Mouse (Mus musculus) hindbrain, embryonic 16.5 days (tissue): ENCODE measurements around the gene Gm20777. TPM values are rescaled to one million over a fixed set of nuclear protein-coding genes. Genes with fewer than 3 reads are reported as not detected.
"Not testable (repeated sequence)": the region's sequence is repeated elsewhere in the genome, so short reads cannot be mapped to it uniquely, and the experiment has no call there.

Source experiments
- ATAC-seq: fragments of 200-750 bp; cut with Nextera tagmentation; 2 replicates; pipeline ENCODE4 v1.8.0; 2017; ENCODE audit warnings: moderate TSS enrichment, moderate library complexity
- H3K27ac ChIP-seq: fragments of 300-500 bp; sonication (generic); 2 replicates; pipeline ENCODE4 v1.5.1; 2014; ENCODE audit warnings: low read depth, mild to moderate bottlenecking, control low read depth, low read length, moderate library complexity
- H3K27me3 ChIP-seq: fragments of 300-500 bp; sonication (generic); replicated peaks from 2 replicates; pipeline ENCODE4 v1.6.1; 2014; ENCODE audit warnings: low read length; ENCODE audit not compliant: control insufficient read depth, insufficient read depth
- H3K36me3 ChIP-seq: fragments of 300-500 bp; sonication (generic); 2 replicates; pipeline ENCODE4 v1.6.1; 2014; ENCODE audit warnings: mild to moderate bottlenecking, low read length, moderate library complexity, mixed read lengths; ENCODE audit not compliant: control insufficient read depth, insufficient read depth
- H3K4me1 ChIP-seq: fragments of 300-500 bp; sonication (generic); 2 replicates; pipeline ENCODE4 v1.6.1; 2014; ENCODE audit warnings: low read depth, low read length; ENCODE audit not compliant: control insufficient read depth, insufficient read depth
- H3K4me2 ChIP-seq: fragments of 300-500 bp; sonication (generic); 2 replicates; pipeline ENCODE4 v1.6.1; 2014; ENCODE audit warnings: mild to moderate bottlenecking, low read length, control low read depth, moderate library complexity
- H3K4me3 ChIP-seq: fragments of 300-500 bp; sonication (generic); 2 replicates; pipeline ENCODE4 v1.5.1; 2014; ENCODE audit warnings: mild to moderate bottlenecking, low read length, control low read depth, moderate library complexity
- H3K9ac ChIP-seq: fragments of 300-500 bp; sonication (generic); 2 replicates; pipeline ENCODE4 v1.6.1; 2014; ENCODE audit warnings: low read depth, mild to moderate bottlenecking, control low read depth, low read length, moderate library complexity
- H3K9me3 ChIP-seq: fragments of 300-500 bp; sonication (generic); 2 replicates; pipeline ENCODE4 v1.6.1; 2014; ENCODE audit warnings: mild to moderate bottlenecking, low read length, moderate library complexity; ENCODE audit not compliant: control insufficient read depth
- WGBS: fragments of 180-500 bp; shearing (Covaris S2); extraction: QIAGEN DNeasy Blood & Tissue Kit; methylation state at CpG from one replicate; pipeline ENCODE4 v1.1.7; 2014; 5-methylcytosine and 5-hydroxymethylcytosine counted together
- polyA plus RNA-seq: library from polyadenylated mRNA; unstranded; fragments of >200 nt; fragmentation: Nextera tagmentation; extraction: Ambion mirVana; gene quantifications from 2 replicates; pipeline ENCODE4 v1.2.1, GENCODE M21; 2015

The Gm20777 gene
- not detected in 2 replicates for polyA plus RNA-seq

DNA sequence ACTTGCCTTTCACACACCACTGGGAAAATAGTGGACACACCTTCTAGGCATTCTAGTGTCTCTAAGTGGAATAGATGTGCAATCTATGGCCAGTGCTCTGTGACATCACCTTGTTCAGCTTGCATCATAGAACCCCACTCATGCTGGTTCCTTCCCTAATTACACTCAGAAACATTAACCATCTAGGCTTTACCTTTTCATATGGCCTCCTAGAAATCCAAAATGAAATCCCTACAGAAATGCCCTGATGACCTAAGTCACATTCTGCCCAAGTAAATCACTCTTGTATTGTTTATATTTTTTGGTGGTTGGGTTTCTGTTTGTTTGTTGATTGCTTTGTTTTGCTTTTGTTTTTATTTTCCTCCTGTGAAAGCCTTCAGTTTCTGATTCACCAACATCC lies at the start of gene Gm20777:
TSS of gene Gm20777 (minus strand) at position 101 of the 400 bp plus-strand sequence.
- H3K4me1 ChIP-seq, H3K9ac ChIP-seq, H3K36me3 ChIP-seq, H3K4me3 ChIP-seq, H3K27me3 ChIP-seq, H3K4me2 ChIP-seq, H3K27ac ChIP-seq, ATAC-seq, H3K9me3 ChIP-seq: not testable (repeated sequence)

DNA sequence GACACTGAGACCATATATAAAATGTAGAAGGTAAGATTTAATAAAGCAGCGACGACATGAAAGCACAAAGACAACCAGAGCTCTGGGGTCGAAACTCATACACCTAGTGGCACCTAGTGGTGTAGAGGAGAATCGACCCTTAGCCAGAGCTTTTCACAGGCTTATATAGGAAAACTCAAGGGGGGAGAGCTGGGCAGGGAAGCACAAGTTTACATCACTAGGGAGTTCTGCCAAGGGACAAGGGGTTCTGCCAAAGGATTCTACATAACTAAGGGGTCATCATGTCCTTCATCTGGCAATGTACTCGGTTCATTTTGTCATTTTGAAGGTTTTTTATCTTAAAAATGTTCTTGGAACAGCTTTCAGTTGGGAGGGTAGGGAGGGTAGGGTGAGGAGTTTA lies 42.7 kb downstream of the Gm20777 start:
- H3K4me1 ChIP-seq, H3K9ac ChIP-seq, H3K27me3 ChIP-seq, ATAC-seq, H3K4me2 ChIP-seq, H3K27ac ChIP-seq, H3K9me3 ChIP-seq, H3K4me3 ChIP-seq, H3K36me3 ChIP-seq: not testable (repeated sequence)
- WGBS = no CpG with 5 or more reads among the region's 5 CpGs

DNA sequence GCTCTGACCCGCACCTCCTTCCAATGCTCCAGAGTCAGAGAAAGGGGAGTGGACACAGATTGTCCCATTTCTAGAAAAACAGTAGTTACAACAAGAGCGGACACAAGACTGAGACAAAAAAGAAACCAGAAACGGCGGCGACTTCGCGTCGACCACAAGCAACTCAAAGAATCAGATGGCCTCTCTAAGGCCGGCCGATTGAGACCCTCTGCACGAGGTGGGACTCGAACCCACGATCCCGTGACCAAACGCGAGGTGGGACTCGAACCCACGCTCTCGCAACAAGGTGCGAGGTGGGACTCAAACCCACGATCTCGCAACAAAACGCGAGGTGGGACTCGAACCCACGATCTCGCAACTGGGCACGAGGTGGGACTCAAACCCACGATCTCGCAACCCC lies 43.5 kb downstream of the Gm20777 start:
- not testable (repeated sequence) for ATAC-seq
- WGBS = 93% methylated on average over 23 of the region's 30 CpGs

DNA sequence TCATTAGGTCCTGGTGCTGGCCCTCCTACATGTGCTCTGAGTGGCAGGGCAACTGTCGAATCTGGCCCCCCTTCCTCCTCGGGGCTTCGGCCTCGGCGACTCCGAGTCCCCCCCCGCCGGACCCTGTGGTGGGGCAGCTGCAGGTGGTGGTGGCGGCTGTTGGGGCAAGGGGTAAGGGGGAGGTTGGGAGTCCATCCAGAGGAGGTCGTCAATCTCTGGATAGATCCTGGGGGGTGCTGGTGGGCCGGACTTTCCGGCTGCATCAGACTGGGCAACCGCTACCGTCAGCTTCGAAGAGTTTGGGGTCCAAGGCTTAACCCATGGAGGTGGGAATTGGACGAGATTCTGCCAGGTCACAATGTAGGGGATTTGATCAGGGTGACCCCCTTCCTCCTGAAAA lies 44.0 kb downstream of the Gm20777 start:
- H3K27me3 ChIP-seq, H3K9me3 ChIP-seq, H3K4me1 ChIP-seq, H3K4me3 ChIP-seq, H3K9ac ChIP-seq, ATAC-seq, H3K36me3 ChIP-seq, H3K4me2 ChIP-seq, H3K27ac ChIP-seq: not testable (repeated sequence)
- whole genome bisulfite sequencing = 89% methylated on average over 16 of the region's 16 CpGs

More for the DNA sequence above, 43.5 kb downstream of the Gm20777 start:
- not testable (repeated sequence) for H3K4me1 ChIP-seq, H3K27me3 ChIP-seq, H3K4me2 ChIP-seq, H3K27ac ChIP-seq, H3K9me3 ChIP-seq, H3K9ac ChIP-seq, H3K4me3 ChIP-seq, H3K36me3 ChIP-seq

DNA sequence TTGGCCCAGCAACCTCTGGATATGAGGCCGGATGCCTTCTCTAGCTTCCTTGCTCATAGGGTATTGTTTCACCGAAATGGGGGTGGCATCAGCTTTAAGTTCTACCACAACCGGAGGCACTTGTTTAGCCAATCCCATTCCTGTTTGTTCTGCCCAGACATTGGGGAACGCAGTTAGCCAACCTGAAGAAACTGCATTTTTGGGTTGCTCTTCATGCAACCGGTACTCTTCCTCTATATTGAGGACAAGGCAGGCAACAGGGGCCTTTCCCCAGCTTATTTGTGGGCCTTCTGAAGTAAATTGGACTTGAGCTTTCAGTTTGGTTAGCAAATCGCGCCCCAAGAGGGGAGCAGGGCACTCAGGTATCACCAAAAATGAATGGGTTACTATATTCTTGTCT lies 45.6 kb downstream of the Gm20777 start:
- WGBS = 95% methylated on average over 5 of the region's 7 CpGs

More for the DNA sequence above, 45.6 kb downstream of the Gm20777 start:
- H3K36me3 ChIP-seq, H3K4me3 ChIP-seq, H3K9me3 ChIP-seq, ATAC-seq, H3K9ac ChIP-seq, H3K27ac ChIP-seq, H3K4me1 ChIP-seq, H3K4me2 ChIP-seq, H3K27me3 ChIP-seq: not testable (repeated sequence)

Other genes with a start within 250 kb of the Gm20777 start
- not detected in 2 replicates for gene Gm20737, start 216.4 kb downstream of the Gm20777 start, polyA plus RNA-seq
- not detected in 2 replicates for gene Gm21775, start 199.0 kb downstream of the Gm20777 start, polyA plus RNA-seq
- gene Gm21900, start 136.1 kb downstream of the Gm20777 start, polyA plus RNA-seq = not detected in 2 replicates